Mouse (Mus musculus) layer of hippocampus, postnatal 36 days (tissue): ENCODE measurements at regions not wholly inside any gene's neighbourhood (a gene's known extent, or its start where the extent isn't known, plus 50 kb on each side); places are given as distances from the start of the nearest gene placed in this dataset.
A peak's percentile ranks its signal among the peaks of the same experiment; 100 is the strongest.
"Not testable (repeated sequence)": the region's sequence is repeated elsewhere in the genome, so short reads cannot be mapped to it uniquely, and the experiment has no call there.

Experiments used
- DNase-seq, 2 experiments: peaks; one replicate each; pipeline ENCODE4 v3.0.0; 2022

DNA sequence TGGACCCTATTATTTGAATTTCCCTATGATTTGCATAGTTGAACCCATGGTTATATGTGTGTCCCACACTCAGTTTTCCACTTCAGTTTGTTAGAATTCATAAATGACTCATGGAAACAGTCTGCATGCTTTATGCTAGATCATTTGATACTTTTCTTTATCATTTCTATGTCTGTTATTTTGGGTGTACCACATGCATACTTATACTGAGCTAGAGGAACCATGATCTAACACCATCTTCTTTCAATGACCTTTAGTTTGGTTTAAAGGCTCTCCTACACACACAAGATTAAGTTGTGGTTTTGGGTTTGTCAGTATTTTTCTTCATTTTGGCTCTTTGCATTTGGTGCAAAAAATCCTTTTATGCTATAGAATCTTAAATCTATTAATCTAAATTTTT is 375.2 kb downstream of the Ets1 start:
- DNase-seq, result no peak

DNA sequence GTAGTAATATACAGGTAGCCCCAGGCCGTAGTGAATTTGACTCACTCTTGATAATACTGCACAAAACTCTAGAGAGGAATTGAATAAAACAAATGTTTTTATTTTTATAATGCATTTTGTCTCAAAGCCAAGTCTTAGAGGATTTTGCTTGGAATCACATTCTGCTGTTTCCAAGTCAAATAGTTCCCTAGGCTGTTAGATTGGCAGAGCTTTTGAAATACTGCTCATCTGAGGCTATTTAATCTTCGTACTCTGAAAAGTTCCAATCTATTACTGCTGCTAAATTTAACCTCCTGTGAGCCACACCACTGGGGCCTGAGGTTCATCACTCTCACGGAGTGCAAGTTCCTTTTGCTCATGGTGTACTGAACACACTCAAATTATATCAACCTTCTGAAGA is 399.4 kb downstream of the Ets1 start:
- no peak for DNase-seq

DNA sequence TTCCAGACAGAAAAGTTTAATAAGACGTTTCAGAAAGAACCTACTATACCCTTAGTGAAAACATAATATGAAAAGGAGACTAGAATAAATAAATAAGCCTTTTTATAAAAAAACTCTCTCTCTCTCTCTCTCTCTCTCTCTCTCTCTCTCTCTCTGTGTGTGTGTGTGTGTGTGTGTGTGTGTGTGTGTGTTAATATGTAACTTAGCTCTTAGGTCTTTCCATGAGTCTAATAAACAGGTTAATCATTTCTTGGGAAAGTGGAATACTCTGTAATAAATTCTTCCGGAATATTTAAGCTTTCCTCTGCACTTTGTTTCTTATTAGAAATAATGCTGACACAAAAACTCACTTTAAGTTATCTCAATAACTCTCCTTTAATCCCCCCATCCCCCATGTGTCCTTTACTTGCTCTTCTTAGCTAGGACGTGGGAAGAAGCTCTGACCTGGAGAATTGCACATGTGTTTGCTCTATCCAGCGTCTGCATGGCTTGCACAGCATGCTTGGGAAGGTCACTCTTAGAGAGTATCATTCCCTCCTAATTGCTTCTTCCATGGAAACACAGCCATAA is 403.3 kb downstream of the Ets1 start:
- no peak for DNase-seq

DNA sequence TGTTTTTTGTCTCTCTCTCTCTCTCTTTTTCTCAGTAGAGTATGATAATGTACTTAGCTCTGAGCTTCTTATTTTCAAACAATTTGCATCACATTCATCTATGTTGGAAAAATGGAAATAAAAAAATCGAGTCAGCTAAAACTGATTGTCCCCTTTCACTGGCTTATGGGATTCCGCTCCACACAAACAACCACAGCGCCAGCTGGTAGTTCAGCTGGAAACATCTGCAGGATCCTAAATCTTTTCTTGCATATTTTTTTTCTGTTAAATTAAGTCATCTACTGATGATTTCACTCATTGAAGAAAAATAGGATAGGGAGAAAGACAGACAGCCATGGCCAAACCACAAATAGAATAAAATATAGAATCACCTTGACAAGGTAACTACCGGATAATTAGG is 414.8 kb downstream of the Ets1 start:
- DNase-seq, result no peak

DNA sequence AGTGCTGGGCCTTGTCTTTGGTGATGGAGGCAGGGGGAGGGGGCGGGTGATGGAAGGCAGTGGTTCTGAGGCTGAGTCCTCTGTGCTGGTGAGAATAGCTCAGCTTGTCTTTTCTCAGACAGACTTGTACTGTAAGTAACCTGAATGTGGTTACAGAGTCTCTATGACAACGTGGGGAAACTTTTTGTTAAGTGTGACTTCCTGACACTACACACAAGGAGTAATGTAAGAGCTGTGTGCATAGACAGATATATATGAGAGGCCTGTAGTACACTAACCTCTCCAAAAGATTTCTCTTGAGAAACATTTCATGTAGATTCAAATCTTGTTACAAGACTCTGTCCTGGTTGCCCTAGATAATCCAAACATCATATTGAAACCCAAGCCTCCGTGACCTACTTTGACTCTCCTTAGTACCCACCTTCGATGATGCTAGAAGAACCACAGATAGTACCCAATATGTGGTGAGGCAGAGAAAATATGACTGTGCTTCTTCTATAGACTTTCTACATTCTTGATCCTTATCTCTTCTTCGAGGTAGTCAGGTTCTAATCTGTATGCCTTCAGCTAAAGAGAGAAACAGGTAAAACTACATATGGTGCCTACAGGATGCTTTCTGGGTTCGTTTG is 424.7 kb downstream of the Ets1 start:
- no peak for DNase-seq

DNA sequence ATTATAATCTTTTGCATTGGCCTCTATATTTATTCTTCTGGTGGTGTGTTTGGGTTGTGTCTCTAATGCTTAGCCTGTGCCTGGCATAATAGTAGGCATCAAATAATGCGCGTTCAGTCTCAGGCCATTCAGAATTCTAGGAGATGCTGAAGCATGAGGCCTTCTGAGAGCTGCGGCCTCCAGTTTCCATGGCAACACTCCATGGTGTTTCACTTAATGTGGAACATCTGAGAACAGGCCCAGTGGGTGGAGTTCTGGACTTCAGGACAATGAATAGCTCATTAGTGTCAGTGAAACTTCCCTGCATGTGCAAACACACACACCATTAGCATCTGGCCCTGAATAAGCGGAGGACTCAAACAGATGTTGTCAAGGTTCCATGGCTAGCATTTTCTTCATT is 426.5 kb downstream of the Ets1 start:
- DNase-seq, result peak; percentile 6 to 16

DNA sequence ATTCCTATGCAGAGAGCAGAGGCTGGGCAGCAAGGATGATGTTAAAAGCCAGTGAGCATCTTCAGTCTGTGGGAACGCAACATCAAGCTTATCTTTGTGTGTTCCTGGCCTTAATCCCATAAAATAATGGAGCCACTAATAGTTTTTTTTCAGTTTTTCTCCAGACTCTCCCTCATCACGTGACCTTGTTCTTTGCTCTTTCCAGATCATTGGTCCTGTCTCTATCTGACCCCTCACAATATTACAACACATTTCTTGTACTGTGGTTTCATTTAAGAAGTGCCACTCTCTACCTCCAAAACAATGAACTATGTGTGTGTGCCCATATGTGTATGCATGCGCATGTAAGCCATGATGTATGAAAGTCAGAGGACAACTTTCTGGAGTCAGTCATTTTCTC is 429.3 kb downstream of the Ets1 start:
- DNase-seq, result no peak

DNA sequence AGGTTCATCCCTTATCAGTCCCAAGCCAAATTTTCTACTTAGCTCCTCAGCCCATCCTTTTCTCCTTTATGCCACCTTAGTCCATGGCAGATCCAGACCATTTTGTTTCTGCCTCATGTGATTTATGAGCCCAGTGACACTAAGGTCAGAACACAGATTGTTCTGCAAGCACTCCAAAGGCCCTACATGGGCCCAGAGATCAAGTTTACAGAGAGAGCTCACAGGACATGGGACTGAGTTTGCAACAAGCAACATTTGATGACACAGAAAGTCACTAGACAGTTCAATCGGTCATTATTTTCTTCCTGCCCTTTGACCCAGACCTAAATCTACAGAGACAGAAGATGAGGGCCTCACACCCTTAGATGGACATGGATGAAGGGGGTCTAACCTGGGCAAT is 431.5 kb downstream of the Ets1 start:
- DNase-seq, result no peak

DNA sequence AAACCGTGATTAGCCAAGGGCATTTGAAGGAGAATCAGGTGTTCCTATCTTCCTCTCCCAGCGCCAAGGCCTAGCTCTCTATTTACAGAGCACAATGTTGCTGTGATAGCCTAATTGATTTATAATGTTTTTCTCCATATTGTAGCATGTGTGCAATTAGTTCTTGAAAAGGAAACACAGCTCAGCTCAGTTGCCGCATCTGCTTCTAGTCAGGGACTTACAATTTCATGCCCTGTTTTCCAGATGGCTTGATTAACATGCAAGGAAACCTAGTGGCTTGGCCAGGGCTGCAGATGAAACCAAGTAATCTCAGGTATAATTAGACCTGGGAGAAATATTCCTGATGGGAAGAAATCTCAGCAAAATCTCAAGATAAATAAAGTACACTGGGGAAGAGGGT is 434.1 kb downstream of the Ets1 start:
- no peak for DNase-seq

DNA sequence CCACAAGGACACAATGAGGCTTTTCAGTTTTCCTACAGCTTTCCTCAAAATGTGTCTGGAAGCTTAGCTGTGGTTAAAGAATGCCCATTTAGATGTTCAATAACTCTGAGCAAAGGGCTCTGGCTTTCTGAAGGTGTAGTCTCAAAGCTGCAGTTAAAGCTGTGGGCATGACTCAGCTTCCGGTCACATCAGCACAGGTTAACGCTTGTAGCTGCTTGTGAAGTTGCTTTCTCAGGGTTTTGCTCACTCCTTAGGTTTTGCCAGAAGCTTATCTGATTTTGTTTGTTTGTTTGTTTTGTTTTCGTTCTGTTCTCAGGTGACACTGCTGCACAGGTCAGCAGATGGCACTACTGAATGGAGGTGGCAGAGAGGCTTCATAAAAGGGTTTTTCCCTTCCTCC is 444.2 kb downstream of the Ets1 start:
- DNase-seq, result no peak

DNA sequence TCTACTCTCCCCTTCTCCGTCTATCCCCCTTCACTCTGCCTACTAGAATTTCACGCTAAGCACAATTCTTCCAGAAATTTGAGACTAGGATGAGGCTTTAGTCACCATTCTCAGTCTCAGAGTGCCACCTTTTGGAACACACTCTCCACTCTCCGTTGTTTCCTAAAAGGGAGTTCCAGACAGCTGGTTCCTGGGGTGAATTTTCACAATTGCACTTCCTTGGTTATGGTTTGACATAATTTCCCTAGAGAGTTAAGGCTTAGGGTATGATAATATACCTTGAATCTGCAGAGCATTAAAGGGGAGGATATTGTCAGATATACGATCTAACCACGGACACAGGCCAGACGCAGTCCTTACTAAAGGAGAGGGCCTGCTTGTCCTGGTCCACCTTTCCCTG is 444.8 kb downstream of the Ets1 start:
- DNase-seq, result peak in 1 of 2 experiments; percentile 8

DNA sequence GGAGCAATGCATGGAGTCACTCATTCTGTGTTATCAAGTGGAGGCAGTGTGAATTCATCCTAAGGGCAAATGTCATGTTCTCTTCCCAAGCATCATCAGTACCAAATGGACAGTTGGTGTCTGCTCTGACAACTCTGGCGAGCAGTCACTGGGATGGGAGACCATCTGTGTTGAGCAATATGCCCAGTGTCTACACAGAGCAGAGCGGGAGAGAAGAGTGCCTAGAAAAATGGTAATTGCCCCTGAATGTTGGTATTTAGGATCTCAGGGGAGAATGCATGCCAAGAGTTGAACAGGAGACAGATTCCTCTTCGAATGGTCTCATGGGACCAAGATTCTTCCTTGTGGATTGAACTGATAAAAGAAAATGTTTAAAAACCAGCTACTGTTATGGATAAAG is 454.0 kb downstream of the Ets1 start:
- no peak for DNase-seq

DNA sequence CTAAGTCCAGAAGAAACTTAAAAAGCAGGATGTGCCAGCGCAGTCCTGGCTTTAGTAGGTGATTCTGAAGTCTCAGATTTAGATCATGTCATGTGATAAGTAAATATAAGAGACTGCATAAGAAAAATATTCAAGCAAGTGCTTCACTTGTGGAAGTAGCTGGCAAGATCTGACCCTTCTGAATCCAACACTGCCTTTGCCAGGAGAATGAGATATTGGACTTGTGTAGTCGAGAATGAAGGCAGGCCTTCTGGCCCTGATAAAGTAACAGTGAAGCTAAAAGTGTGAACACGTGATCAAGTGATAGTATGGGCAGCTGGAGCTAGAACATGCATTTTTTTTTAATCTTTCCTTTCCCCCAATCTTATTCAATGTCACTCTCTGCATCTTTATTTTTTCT is 455.6 kb downstream of the Ets1 start:
- DNase-seq, result no peak

DNA sequence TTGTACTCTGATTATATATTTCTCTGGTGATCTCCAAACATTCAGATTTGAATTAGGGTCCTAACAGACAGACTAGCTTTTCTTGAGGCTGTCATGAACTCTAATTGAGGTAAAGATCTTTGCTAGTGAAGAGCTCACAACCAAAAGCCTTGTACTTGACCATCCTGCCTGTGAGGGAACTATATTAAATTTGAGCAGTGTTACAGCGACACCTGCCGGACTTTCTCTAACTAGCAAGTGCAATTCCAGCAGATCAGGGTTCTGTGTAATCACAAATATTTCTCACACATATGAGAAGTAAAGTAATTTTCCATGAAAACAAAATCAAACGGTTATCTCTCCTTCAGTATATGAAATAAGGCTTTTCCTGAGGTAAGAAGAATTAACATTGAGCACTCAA is 459.6 kb downstream of the Ets1 start:
- DNase-seq, result peak; percentile 60 to 69

DNA sequence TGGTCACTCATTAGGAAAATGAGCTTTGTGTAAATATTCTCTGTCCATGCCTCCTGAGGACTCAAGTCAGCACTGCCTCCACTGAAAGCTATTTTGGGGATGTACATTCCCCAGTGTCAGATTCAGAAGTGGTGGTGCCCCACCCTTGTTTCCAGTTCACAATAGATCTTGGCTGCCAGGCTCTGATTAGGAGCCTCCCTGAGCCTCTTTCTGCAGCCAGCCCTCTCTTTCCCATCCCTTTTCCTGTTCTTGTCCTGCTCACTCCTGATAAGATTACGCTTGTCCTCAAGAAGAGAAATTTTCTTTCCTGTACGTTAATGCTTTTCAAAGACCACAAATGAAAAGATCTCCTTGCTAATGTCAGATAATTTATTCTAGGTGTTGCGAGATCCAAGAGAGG is 465.2 kb downstream of the Ets1 start:
- no peak for DNase-seq

DNA sequence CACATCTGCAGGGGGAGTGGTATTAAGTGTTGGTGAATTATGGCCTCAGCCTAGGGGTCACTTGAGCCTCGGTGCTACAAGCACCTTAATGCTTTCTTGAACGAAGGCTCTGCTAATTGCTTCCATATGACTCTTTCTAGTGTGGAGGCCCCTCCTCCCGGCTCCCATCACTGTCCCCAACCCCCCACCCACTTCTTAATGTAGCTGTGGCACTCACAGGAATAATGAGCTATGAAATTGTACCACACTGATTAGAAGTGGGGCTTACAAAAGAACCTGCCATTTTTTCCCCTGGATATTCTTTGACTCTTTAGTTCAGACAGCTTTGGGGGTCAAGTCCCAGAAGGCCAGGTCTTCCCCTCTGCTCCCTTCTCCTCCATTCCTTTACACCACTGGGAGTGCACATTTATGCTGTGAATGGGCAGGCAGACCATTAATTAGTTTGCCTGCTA is 468.6 kb downstream of the Ets1 start:
- no peak for DNase-seq

DNA sequence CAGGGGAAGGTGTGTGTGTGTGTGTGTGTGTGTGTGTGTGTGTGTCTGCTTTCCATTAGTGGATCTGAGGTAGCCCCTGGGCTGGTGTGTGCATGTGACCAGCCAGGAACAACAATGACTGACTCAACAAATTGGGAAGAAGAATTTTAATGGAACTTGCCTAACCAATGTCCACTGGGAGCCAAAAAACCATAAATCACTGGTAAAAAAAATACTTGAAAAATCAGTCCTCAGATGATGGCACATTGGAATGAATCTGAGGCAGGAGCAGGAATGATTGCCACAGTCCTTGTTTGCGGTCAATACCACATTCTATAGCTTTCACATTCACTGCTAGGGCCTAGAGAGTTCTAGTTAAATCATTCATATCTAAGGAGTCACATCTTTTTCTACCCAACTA is 487.8 kb downstream of the Ets1 start:
- no peak for DNase-seq

DNA sequence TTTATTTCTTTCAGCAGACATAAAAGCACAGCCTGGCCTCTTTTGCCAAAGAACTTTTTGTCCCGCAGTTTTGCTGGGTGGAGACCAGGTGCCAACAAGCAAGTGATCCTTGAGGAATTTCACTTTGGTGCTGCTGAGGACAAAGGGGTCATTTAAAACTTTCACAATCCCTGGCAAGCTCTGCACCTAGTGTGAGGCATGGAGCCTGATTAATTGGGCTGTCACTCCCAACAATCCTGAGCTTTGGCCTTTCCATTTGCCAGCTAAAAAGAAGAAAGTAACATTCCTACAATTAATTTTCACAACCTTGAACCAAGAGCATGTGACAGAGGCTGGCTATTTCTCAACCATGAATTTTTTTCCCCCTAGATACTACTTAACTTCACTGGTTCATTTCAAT is 516.2 kb downstream of the Ets1 start:
- no peak for DNase-seq

DNA sequence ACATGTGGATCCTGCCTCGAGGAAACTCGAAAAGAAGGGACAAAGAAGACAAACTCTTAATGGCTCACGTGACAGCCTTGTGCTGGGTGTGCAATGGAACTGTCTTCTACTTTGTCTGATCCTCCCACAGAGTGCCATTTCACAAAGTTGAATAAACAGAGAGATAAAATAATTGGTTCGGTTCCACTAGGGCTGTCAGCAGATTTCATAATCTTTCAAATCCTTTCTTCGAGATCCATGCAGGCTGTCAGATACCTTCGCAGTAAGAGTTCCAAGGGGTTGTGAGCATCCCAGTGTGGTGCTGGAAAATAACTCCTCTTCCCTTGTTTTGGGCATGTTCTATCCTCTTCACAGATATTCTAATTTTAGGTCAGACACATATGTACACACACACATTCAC is 532.1 kb downstream of the Ets1 start:
- DNase-seq, result no peak

DNA sequence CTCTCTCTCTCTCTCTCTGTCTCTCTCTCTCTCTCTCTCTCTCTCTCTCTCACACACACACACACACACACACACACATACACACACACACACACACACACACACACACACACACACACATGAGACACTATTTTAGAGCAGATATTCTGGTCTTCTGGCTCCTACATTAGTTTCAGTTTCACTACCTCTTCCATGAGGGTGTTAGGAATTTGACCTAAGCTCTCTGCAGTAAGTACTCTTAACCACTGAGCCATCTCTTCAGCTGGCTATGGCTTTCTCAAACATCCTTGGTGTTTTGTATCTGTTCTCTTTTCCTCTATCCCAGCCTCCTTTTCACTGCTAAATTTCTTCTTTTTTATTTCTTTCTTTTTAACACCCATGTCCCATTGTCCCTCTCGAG is 533.1 kb downstream of the Ets1 start:
- DNase-seq, result not testable (repeated sequence)

DNA sequence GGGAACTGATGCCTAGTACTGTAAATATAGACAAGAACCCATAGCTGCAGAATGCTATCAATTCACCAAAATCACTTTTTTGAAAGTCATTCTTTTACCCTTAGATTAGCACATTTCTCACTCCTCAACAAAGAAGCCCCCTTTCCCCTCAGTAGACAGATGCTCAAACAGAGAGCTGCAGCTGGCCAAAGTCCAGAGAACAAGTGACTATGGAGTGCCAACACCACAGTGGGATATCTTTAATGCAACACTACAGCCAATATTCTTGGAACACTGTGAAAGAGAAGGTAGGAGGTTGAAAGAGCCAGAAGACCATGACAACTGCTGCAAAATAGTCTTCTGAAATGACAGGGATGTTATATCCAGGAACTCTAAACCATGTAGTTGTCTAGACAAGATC is 544.0 kb downstream of the Ets1 start:
- no peak for DNase-seq

DNA sequence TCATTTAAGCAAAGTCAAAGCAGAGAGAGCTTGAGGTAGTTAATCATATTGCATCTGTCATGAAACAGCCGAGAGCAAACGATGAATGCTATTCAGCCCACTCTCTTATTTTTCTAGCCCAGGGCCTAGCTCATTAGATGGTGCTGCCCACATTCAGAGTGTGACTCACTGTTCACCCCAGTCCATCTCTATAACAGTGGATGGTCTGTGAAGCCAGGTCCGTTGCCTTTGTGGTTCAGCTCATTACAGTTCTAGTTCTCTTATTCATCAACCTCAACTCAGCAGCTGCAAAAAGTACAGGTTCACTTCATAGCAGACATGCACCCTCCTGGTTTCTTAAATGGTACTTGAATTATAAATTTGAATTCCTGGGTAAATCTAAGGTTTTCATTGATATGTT is 551.2 kb downstream of the Ets1 start:
- no peak for DNase-seq

DNA sequence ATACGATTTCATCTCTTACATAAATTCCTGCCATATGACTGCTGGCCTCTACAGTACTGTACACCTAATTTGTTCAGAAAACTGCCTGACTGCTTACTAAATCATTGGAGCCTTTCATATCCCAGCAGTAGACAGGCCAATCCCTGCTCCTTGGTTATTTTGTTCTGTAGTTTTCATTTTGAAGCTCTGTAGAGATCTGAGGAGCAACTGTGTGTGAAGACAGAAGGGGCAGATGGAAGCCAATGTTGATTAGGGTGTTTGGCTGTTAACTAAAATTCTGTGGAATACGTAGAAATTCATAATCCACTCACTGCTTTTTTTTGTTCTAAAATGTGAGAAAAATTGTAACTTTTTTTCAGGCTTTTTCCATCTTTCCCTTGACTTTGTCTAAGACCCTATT is 573.1 kb downstream of the Ets1 start:
- DNase-seq, result peak in 1 of 2 experiments; percentile 6

DNA sequence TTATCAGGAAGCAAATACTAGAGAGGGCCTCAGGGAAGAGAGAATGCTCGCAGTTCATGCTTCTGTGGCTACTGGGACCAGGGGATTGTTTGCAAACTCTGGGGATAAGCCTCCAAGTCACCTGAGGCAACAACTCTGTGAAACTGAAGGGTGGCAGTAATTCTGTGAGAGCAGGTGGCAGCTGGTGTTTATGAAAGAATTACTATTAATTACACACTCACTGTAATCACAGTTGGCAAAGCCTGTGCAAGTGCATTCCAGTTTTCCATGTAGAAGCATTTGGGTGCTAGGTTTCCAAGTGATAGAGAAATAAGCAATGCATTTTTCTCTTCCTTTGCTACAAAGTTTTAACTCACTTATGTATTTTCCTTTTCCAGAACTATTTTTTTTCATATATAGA is 578.5 kb downstream of the Ets1 start:
- peak in 1 of 2 experiments; percentile 12 for DNase-seq

DNA sequence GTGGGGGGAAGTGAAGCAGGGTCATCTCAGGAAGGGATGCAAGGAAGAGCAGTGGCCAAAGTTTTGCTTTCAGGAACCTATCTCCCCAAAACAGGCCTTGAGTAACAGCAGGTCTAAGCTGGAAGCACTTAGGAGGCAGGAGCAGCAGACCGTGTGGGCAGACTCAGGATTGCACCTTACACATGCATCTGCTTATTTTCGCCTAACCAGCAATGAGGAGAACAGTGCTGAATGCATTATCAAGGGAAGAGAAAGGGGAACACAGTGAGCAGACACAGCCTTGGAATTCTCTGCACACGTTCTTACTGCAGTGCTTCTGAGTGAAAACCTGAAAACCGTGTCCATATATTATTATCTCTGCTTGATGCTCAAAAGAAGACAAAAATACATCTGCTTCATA is 585.0 kb downstream of the Ets1 start:
- DNase-seq, result no peak
